Mouse (Mus musculus) heart, embryonic 15.5 days (tissue): ENCODE data around the gene Dpp7. TPM values are rescaled to one million over a fixed set of nuclear protein-coding genes. Genes with fewer than 3 reads are reported as not detected.
A peak's percentile ranks its signal among the peaks of the same experiment; 100 is the strongest.

Source experiments
- ATAC-seq: fragments of 200-750 bp; cut with Nextera tagmentation; replicated peaks from 2 replicates; pipeline ENCODE4 v1.8.0; 2017; ENCODE audit warnings: low read depth, moderate TSS enrichment; ENCODE audit not compliant: insufficient number of reproducible peaks, insufficient read depth, low FRiP score
- H3K27ac ChIP-seq: fragments of 300-500 bp; sonication (generic); 2 replicates; pipeline ENCODE4 v1.5.1; 2015; ENCODE audit warnings: mild to moderate bottlenecking, inconsistent platforms
- H3K27me3 ChIP-seq: fragments of 300-500 bp; sonication (generic); 2 replicates; pipeline ENCODE4 v1.6.1; 2015; ENCODE audit warnings: inconsistent platforms
- H3K36me3 ChIP-seq: fragments of 300-500 bp; sonication (generic); 2 replicates; pipeline ENCODE4 v1.6.1; 2015; ENCODE audit warnings: mild to moderate bottlenecking, inconsistent platforms
- H3K4me1 ChIP-seq: fragments of 300-500 bp; sonication (generic); replicated peaks from 2 replicates; pipeline ENCODE4 v1.6.1; 2015; ENCODE audit warnings: inconsistent platforms
- H3K4me2 ChIP-seq: fragments of 300-500 bp; sonication (generic); 2 replicates; pipeline ENCODE4 v1.6.1; 2015; ENCODE audit warnings: inconsistent platforms, mild to moderate bottlenecking, moderate library complexity
- H3K4me3 ChIP-seq: fragments of 300-500 bp; sonication (generic); 2 replicates; pipeline ENCODE4 v1.5.1; 2015; ENCODE audit warnings: mild to moderate bottlenecking, inconsistent platforms
- H3K9ac ChIP-seq: fragments of 300-500 bp; sonication (generic); 2 replicates; pipeline ENCODE4 v1.6.1; 2015; ENCODE audit warnings: mild to moderate bottlenecking, inconsistent platforms
- H3K9me3 ChIP-seq: fragments of 300-500 bp; sonication (generic); replicated peaks from 2 replicates; pipeline ENCODE4 v1.6.1; 2016; ENCODE audit warnings: inconsistent platforms
- WGBS: fragments of 180-500 bp; shearing (Covaris S2); methylation state at CpG from one replicate; pipeline ENCODE4 v1.1.7; 2015; ENCODE audit warnings: mixed read lengths; 5-methylcytosine and 5-hydroxymethylcytosine counted together
- polyA plus RNA-seq: library from polyadenylated mRNA; unstranded; fragments of >200 nt; fragmentation: Nextera tagmentation; extraction: Ambion mirVana; gene quantifications from 2 replicates; pipeline ENCODE4 v1.2.1, GENCODE M21; 2015

The Dpp7 gene
- polyA plus RNA-seq: 9.5 and 12.5 TPM in 2 replicates

GRCm38 (mm10) chr2:25356208-25357079 lies at the start of gene Dpp7:
TSS of gene Dpp7 (minus strand) at chr2:25356359.
- WGBS: 4% methylated on average over 13 of the region's 13 CpGs
- no peaks in the 10 kb centered on the region for H3K9me3 ChIP-seq
- peak within 1 kb of the TSS; percentile 71 for H3K4me2 ChIP-seq
- no peaks in the 10 kb centered on the region for H3K27me3 ChIP-seq
- H3K36me3 ChIP-seq: peaks cover 11% of the 10 kb centered on the region; the same call in 1 of the 2 replicates
- peak within 1 kb of the TSS; percentile 31 for H3K9ac ChIP-seq
- ATAC-seq: peak; percentile 56
- peak within 1 kb of the TSS; percentile 51 for H3K4me3 ChIP-seq
- H3K4me1 ChIP-seq: peaks cover 14% of the 10 kb centered on the region
- H3K27ac ChIP-seq: no peak within 1 kb of the TSS

- ATAC-seq: no peak
- WGBS: 77% methylated on average over 4 of the region's 4 CpGs
- peaks cover 10% of the 10 kb centered on the region for H3K4me1 ChIP-seq
- H3K9ac ChIP-seq: no peak overlapping the region
- H3K9me3 ChIP-seq: no peaks in the 10 kb centered on the region
- peaks cover 77% of the 10 kb centered on the region for H3K27me3 ChIP-seq
- no peaks in the 10 kb centered on the region for H3K36me3 ChIP-seq
- no peak overlapping the region for H3K27ac ChIP-seq
- H3K4me3 ChIP-seq: peak overlapping the region; percentile 60
- peak overlapping the region; percentile 70; the same call in 1 of the 2 replicates for H3K4me2 ChIP-seq
Observed at GRCm38 (mm10) chr2:25403994-25404393, 47.8 kb upstream of the Dpp7 start.

- Histone ChIP-seq H3K4me1 (peaks cover 10% of the 10 kb centered on the region), H3K4me3 (peak overlapping the region; percentile 60), H3K36me3 (no peaks in the 10 kb centered on the region), H3K9me3 (no peaks in the 10 kb centered on the region), H3K9ac (peak overlapping the region; percentile 60), H3K4me2 (peak overlapping the region; percentile 70), H3K27me3 (peaks cover 80% of the 10 kb centered on the region), H3K27ac (peak overlapping the region; percentile 4; the same call in 1 of the 2 replicates)
- 1% methylated on average over 52 of the region's 54 CpGs for WGBS
- ATAC-seq: peak; percentile 65; the same call in 1 of the 2 replicates
Observed at GRCm38 (mm10) chr2:25402972-25403601, 46.9 kb upstream of the Dpp7 start.

GRCm38 (mm10) chr2:25402377-25402971 lies 46.3 kb upstream of the Dpp7 start:
- Histone ChIP-seq H3K4me1 (peaks cover 10% of the 10 kb centered on the region), H3K9ac (peak overlapping the region; percentile 60; the same call in 1 of the 2 replicates), H3K27me3 (peaks cover 85% of the 10 kb centered on the region), H3K4me3 (peak overlapping the region; percentile 60), H3K4me2 (peak overlapping the region; percentile 70), H3K36me3 (no peaks in the 10 kb centered on the region), H3K9me3 (no peaks in the 10 kb centered on the region), H3K27ac (no peak overlapping the region)
- ATAC-seq: no peak
- 2% methylated on average over 13 of the region's 13 CpGs for WGBS

GRCm38 (mm10) chr2:25400764-25401163 lies 44.6 kb upstream of the Dpp7 start:
- Histone ChIP-seq H3K27ac (no peak overlapping the region), H3K4me1 (peaks cover 18% of the 10 kb centered on the region), H3K4me3 (peak overlapping the region; percentile 18; the same call in 1 of the 2 replicates), H3K27me3 (peaks cover 94% of the 10 kb centered on the region), H3K9ac (no peak overlapping the region), H3K9me3 (no peaks in the 10 kb centered on the region), H3K4me2 (peak overlapping the region; percentile 44), H3K36me3 (no peaks in the 10 kb centered on the region)
- no peak for ATAC-seq
- 3% methylated on average over 17 of the region's 17 CpGs for WGBS

- Histone ChIP-seq H3K9me3 (no peaks in the 10 kb centered on the region), H3K27me3 (peaks cover 95% of the 10 kb centered on the region), H3K4me2 (peak overlapping the region; percentile 44), H3K4me1 (peaks cover 22% of the 10 kb centered on the region), H3K4me3 (peak overlapping the region; percentile 18; the same call in 1 of the 2 replicates), H3K9ac (no peak overlapping the region), H3K36me3 (no peaks in the 10 kb centered on the region), H3K27ac (no peak overlapping the region)
- ATAC-seq: no peak
- WGBS: 17% methylated on average over 16 of the region's 16 CpGs
Observed at GRCm38 (mm10) chr2:25400291-25400690, 44.1 kb upstream of the Dpp7 start.

- Histone ChIP-seq H3K4me3 (no peak within 1 kb of the TSS), H3K9me3 (no peaks in the 10 kb centered on the region), H3K4me2 (no peak within 1 kb of the TSS), H3K36me3 (no peaks in the 10 kb centered on the region), H3K27me3 (peaks cover 93% of the 10 kb centered on the region), H3K4me1 (peaks cover 31% of the 10 kb centered on the region), H3K27ac (no peak within 1 kb of the TSS), H3K9ac (no peak within 1 kb of the TSS)
- no peak for ATAC-seq
- 54% methylated on average over 8 of the region's 8 CpGs for WGBS
Observed at GRCm38 (mm10) chr2:25399051-25399450, 42.9 kb upstream of the Dpp7 start, which contains the start of gene Npdc1. TSS of gene Npdc1 (plus strand) at chr2:25399351.

- Histone ChIP-seq H3K27me3 (peaks cover 92% of the 10 kb centered on the region), H3K4me1 (peaks cover 27% of the 10 kb centered on the region), H3K4me2 (no peak overlapping the region), H3K27ac (no peak overlapping the region), H3K9ac (no peak overlapping the region), H3K4me3 (no peak overlapping the region), H3K9me3 (no peaks in the 10 kb centered on the region), H3K36me3 (no peaks in the 10 kb centered on the region)
- WGBS: 78% methylated on average over 7 of the region's 7 CpGs
- ATAC-seq: no peak
Observed at GRCm38 (mm10) chr2:25398065-25398464, 41.9 kb upstream of the Dpp7 start.

GRCm38 (mm10) chr2:25397010-25397409 lies 40.9 kb upstream of the Dpp7 start:
- ATAC-seq: no peak

GRCm38 (mm10) chr2:25396597-25396983 lies 40.4 kb upstream of the Dpp7 start:
- peak overlapping the region; percentile 69 for H3K4me2 ChIP-seq
- 35% methylated on average over 3 of the region's 3 CpGs for WGBS
- H3K27me3 ChIP-seq: peaks cover 86% of the 10 kb centered on the region
- no peak overlapping the region for H3K27ac ChIP-seq
- no peaks in the 10 kb centered on the region for H3K9me3 ChIP-seq
- ATAC-seq: no peak
- H3K36me3 ChIP-seq: no peaks in the 10 kb centered on the region
- H3K9ac ChIP-seq: no peak overlapping the region
- H3K4me1 ChIP-seq: peaks cover 24% of the 10 kb centered on the region
- peak overlapping the region; percentile 37 for H3K4me3 ChIP-seq

More at GRCm38 (mm10) chr2:25397010-25397409, 40.9 kb upstream of the Dpp7 start:
- Histone ChIP-seq H3K4me3 (no peak overlapping the region), H3K27ac (no peak overlapping the region), H3K9me3 (no peaks in the 10 kb centered on the region), H3K4me2 (no peak overlapping the region), H3K27me3 (peaks cover 90% of the 10 kb centered on the region), H3K9ac (no peak overlapping the region), H3K4me1 (peaks cover 24% of the 10 kb centered on the region), H3K36me3 (no peaks in the 10 kb centered on the region)
- 64% methylated on average over 1 of the region's 1 CpGs for WGBS
